Mouse (Mus musculus) urinary bladder, postnatal 10 days (tissue): ENCODE measurements around the gene Efna4.

ENCODE experiments used
- DNase-seq: peaks from one replicate; pipeline ENCODE4 v3.0.0; 2022; ENCODE audit warnings: low spot score

The Efna4 gene

GRCm38 (mm10) chr3:89337721-89338578 lies at the start of gene Efna4:
Gene Efna4 (minus strand): TSS chr3:89338028.
- DNase-seq = no peak

DNA sequence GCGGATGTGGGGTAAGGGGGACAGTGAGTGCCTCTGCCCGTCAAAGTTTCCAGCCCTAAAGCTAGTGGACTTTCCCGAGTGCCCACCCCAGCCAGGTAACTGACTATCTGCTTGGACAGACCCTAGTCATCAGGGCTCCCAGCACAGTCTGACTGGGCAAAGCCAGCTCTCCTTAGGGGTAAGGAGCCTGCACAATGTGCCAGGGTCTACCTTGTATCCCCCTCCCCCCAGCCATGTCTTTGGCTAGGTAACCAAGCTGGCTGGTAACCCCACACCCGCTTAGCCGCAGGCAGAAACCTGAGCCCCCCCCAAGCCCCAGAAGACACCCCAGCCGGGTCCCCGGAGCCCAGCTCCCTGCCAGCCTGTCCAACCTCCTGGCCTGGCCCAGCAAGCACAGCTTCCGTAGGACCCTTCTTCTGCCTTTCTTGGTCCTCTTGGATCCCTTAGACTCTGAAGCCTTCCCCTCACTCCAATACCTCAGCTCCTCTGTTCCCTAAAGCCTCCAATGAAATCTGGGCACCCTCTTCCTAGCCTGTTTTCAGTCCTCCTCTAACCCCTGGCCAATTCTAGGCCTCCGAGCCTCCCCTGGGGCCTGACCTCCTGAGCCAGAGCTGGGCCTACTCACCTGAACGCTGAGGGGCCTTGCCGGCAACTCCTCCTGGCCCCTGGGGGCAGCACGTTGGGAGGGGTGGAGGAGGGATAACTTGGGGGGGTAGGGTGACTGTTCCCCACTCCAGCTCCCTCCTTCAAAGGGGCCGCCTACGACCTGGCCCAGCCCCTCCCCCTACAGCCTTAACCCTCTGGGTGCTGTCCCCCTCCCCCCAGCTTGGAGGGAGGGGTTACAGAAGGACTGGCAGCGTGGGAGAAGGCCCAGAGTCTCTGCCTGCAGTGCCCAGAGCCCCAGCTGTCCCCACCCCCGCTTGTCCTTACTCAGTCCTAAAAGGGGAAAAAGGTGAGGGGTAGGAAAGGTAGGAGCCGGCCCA lies 48.9 kb upstream of the Efna4 start:
- no peak for DNase-seq

GRCm38 (mm10) chr3:89385451-89385850 lies 47.6 kb upstream of the Efna4 start:
- DNase-seq = no peak

GRCm38 (mm10) chr3:89384331-89385076 lies 46.7 kb upstream of the Efna4 start:
- no peak for DNase-seq

DNA sequence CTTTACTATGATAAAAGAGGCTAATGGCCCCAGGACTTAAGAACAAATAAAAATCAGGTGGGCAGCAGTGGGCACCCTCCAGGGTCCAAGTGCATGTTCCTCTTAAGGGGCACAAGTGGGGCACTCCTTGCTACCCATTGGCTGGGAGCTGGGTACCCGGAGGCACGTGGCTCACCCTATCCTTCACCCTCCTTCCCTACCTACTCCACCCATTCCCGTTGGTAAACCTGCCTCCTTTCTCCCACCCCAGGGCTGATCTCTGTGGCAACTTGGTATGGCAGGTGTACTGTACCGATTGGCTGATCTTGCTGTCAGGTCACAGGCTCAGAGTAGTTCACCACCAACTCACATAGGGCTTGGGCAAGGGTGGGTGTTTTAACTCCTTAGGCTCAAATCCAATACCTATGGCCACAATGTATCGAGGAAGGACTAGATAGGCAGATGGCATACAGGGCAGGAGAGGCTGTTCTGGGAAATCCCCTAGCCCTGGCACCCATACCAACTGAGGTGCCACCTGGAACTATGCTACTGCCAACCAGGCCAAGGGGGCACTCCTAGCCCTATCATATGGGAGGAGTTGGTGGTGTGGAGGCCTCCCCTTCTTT lies 45.9 kb upstream of the Efna4 start:
- DNase-seq = no peak

DNA sequence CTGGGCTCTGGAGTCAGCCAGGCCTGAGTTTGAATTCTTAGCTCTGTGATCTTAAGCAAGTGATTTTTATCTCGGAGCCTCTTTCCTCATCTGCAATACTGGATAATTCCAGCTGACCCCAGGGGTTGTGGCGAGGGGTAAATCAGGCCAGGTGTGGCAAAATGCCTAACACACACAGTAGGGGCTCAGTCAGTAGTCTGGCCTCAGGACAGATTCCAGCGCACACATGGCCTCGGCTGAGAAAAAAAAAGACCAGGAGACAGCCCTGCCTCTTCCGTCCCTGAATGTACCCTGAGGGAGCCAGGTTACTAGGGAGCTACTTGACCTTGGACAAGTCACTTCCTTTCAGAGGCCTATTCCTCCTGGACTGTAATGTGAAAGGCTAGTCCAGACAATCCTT lies 45.1 kb upstream of the Efna4 start:
- no peak for DNase-seq

- DNase-seq = no peak
These were observed 44.4 kb upstream of the Efna4 start for GRCm38 (mm10) chr3:89382033-89382882.

- DNase-seq = no peak
These were observed 43.4 kb upstream of the Efna4 start for GRCm38 (mm10) chr3:89381233-89381632.

GRCm38 (mm10) chr3:89380711-89381110 lies 42.9 kb upstream of the Efna4 start:
- no peak for DNase-seq

DNA sequence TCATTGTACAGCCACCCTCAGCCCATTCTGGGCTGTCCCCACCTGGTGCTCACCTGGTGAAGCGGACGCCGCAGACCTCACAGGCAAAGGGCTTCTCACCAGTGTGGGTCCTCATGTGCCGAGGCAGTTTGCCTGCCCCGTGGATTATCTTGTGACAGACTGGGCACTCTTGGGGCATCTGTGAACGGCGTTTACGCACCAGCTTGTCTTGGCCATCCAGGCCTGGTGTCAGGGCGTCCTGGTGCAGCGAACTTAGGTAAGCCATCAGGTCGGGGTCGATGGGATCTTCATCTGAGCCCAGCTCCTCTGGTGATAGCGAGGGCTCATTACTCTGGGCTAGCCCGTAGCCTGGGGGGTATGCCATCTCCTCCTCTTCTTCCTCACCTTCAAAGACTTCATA lies 42.5 kb upstream of the Efna4 start:
- DNase-seq = no peak

- DNase-seq = no peak
These were observed 41.7 kb upstream of the Efna4 start for GRCm38 (mm10) chr3:89379388-89380131.

DNA sequence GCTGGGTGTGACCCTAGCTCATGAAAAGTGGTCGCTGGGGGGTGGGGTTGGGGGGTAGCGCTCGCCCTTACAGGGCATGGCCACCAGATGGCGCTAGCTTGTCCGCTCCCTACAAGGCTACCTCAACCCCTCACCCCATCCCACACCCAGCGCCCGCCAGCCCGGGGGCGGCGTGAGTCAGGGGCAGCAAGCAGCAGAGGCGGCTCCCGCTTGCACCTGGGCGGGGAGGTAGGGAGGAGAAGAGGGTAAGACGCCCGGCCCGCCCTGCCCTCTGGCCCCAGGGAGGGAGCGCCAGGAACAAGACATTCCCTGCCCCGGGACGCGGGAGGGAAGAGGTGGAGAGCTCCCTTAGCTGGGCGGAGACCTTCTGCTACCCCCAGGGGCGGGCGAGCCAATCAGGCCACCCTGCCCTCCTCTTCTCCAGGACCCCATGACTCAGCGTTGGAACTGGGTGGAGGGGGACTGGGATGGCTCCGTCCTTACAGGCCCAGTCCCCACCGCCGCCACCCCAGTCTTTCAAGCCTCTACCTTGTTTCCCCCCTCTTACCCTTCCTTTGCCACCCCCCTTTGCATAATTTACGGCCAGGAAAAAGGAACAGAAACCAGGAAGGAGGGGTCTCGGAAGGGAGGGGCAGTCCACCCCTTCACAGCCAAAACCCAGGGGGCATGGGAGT lies 40.7 kb upstream of the Efna4 start:
- DNase-seq = no peak

DNA sequence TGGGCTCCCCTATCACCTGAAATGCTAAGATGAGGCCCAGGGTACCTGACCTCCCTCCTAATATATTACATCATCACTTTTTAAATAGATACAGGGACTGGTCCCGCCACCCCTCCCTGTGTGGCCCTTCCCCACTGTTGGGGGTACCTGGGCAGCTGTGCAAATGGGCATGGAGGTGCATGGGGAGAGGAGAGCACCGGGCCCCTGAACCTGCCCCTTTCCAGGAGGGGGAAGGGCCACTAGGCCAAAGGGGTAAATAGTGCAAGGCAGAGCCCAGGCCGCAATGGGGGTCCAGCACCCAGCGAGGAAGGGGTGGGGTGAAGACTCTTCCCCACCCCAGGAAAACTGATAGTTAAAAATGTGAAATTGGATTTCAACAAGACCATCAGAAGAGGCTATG lies 40.0 kb upstream of the Efna4 start:
- DNase-seq = no peak

- no peak for DNase-seq
These were observed 35.9 kb upstream of the Efna4 start for GRCm38 (mm10) chr3:89373581-89374231.

DNA sequence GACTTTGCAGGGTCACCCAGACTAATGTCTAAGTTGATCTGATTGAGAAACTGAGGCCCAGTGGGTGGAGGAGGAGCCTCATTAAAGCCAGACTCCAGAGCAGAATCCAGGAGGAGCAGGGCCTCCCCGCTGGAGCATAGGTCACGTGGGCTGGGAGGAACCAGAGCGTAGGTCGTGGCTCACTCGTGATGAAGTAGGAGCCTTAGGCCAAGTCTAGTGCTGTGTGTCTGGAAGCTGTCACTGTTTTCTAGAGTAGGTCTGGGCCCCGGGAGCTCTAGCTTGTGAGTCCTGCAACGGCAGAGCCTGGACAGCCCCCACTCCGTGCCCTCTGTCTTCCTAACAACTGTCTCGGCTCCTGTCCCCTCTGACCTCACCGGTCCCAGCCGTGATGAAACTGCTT lies 29.5 kb upstream of the Efna4 start:
- no peak for DNase-seq

- no peak for DNase-seq
These were observed 27.9 kb upstream of the Efna4 start for GRCm38 (mm10) chr3:89365486-89366414.

DNA sequence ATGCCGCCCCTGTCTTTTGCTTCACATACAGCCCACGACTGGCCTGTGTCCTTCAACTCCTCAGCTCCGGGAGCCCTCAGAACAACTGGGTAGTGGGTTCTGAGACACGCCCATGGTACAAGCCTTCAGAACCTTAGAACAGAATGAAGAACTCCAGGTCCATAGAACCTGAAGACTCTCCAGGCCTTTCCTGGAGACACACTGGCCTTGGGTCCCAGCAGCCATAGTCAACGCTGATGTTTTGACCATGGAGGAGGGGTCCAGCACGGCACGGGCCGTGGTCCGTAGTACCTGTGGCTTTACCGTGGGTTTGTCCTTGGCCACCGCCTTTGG lies 27.3 kb upstream of the Efna4 start, which contains the start of gene Dcst1:
TSS of gene Dcst1 (minus strand) at position 101 of the 333 bp plus-strand sequence.
- no peak for DNase-seq

- no peak for DNase-seq
These were observed 26.8 kb upstream of the Efna4 start for GRCm38 (mm10) chr3:89364631-89365030.
